In the genomic region with DNA sequence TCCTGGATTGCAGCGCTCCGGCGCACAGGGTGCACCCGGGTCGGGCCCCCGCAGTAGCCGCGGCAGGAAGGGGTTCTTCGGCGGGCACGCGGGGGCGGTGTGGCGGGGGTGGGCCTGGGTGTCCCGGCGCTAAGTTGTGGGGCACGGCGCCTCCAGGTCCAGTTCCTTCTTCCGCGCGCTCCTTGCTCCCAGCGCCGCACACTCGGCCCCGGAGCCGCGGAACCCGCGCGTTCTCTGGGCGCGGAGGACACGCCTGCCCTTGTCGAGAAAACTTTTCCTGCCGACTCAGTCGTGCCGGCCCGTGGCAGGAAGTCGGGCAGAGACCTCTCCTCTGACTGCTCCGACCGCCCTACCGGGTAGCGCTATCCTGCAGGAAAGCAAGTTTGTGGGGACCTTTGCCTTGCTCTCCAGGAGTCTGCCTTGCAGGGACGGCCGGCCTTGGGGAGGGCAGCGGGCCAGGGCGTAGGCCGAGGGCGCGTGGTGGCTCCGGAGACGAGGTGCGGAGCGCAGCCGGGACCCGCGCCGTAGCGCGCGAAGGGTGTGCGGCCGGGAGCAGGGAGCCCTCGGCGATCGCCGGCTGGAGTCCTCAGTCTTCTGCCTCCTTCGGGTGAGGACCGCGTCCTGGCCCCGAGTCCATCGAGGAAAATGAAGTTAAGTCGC, we compare ENCODE assay signal across 7 mouse cellular contexts. TPM values are rescaled to one million over a fixed set of nuclear protein-coding genes. Genes with fewer than 3 reads are reported as not detected.
DNase-seq lines count a peak whose midpoint lies in the region; ATAC-seq lines count a peak whose summit lies in the region.

No protein-coding gene starts in this region.

- intact Hi-C loops in heart, postnatal 36 days (cut with DNase I) = loop anchor here (2.0 to 5.0 kb wide), 3 partner anchors 20 to 271 kb away; partner anchors contain the start of gene Pja2

- peak; percentile 11 for ATAC-seq in forebrain, embryonic 14.5 days

- peak overlapping the region; percentile 98 for H3K4me2 ChIP-seq in forebrain, embryonic 14.5 days (ENCODE audit: low read length)

- peak overlapping the region; percentile 86 for H3K27ac ChIP-seq in forebrain, embryonic 14.5 days (ENCODE audit: low read depth, low read length)

- H3K36me3 ChIP-seq in forebrain, embryonic 14.5 days (ENCODE audit: control insufficient read depth, insufficient read depth, low read length) = no peaks in the 10 kb centered on the region

- DNase-seq in T-cell, adult 2 months (ENCODE audit: low spot score) = peak; percentile 59
- DNase-seq in cerebellum, adult 11 months = peak; percentile 53
- DNase-seq in forebrain, embryonic 14.5 days (ENCODE audit: low spot score) = peak; percentile 44
- peak; percentile 70 to 81 for DNase-seq in heart, postnatal 36 days
- peak; percentile 24 to 41 for DNase-seq in layer of hippocampus, postnatal 36 days
- peak; percentile 56 for DNase-seq in mesoderm, embryonic 11.5 days (ENCODE audit: low read depth, low spot score)
- peak; percentile 49 for DNase-seq in spleen, adult 12 weeks (ENCODE audit: low spot score)

- H3K4me1 ChIP-seq in forebrain, embryonic 14.5 days (ENCODE audit: control insufficient read depth, insufficient read depth, low read length) = peaks cover 4% of the 10 kb centered on the region; the same call in 1 of the 2 replicates

- H3K27me3 ChIP-seq in forebrain, embryonic 14.5 days (replicated peaks; ENCODE audit: control insufficient read depth, insufficient read depth, low read length) = no peaks in the 10 kb centered on the region

- under 1% methylated on average over 67 of the region's 73 CpGs for WGBS in forebrain, embryonic 14.5 days

- no peaks in the 10 kb centered on the region for H3K9me3 ChIP-seq in forebrain, embryonic 14.5 days (replicated peaks; ENCODE audit: control insufficient read depth, low read length)

- H3K4me3 ChIP-seq in forebrain, embryonic 14.5 days (ENCODE audit: low read depth, low read length) = peak overlapping the region; percentile 83

- H3K9ac ChIP-seq in forebrain, embryonic 14.5 days (ENCODE audit: low read length) = peak overlapping the region; percentile 87

RNA-seq across cellular contexts. Expression of gene Man2a1, which starts 0.7 kb away (rescaled TPM):
- polyA plus RNA-seq in forebrain, embryonic 14.5 days (2014; fragmentation: Nextera tagmentation; extraction: Ambion mirVana) = 1.6 and 2.2 TPM in 2 replicates
- 10 to 100 TPM; 16.4 to 21.9 TPM for total RNA-seq in heart, postnatal 36 days (2021)
- total RNA-seq in layer of hippocampus, postnatal 36 days (2021) = 10 to 100 TPM; 14.9 to 16.4 TPM

Comparison
In these comparisons a context has a peak if more than half of its experiments do, and no peak if none do; other contexts are left out.
1. Peak in every context shown above with its lines: DNase-seq, ATAC-seq, H3K4me3 ChIP-seq and H3K27ac ChIP-seq.